Mouse (Mus musculus): Measurements from ENCODE around the gene Dcpp1.

Gene Dcpp1

GRCm38 (mm10) chr17:23925090-23925493 is 44.4 kb downstream of the Dcpp1 start:
- DNase-seq (ENCODE audit: extremely low read depth, low read depth, low spot score) = no peak

GRCm38 (mm10) chr17:23931157-23931556 is 50.5 kb downstream of the Dcpp1 start:
- no peak for DNase-seq (ENCODE audit: extremely low read depth, low read depth, low spot score)
